Mouse (Mus musculus): Measurements from ENCODE around the gene Stpg4. TPM values are rescaled to one million over a fixed set of nuclear protein-coding genes. Genes with fewer than 3 reads are reported as not detected.
A peak's percentile ranks its signal among the peaks of the same experiment; 100 is the strongest.

The Stpg4 gene
- total and polyA plus RNA-seq, 3 experiments: not detected

DNA sequence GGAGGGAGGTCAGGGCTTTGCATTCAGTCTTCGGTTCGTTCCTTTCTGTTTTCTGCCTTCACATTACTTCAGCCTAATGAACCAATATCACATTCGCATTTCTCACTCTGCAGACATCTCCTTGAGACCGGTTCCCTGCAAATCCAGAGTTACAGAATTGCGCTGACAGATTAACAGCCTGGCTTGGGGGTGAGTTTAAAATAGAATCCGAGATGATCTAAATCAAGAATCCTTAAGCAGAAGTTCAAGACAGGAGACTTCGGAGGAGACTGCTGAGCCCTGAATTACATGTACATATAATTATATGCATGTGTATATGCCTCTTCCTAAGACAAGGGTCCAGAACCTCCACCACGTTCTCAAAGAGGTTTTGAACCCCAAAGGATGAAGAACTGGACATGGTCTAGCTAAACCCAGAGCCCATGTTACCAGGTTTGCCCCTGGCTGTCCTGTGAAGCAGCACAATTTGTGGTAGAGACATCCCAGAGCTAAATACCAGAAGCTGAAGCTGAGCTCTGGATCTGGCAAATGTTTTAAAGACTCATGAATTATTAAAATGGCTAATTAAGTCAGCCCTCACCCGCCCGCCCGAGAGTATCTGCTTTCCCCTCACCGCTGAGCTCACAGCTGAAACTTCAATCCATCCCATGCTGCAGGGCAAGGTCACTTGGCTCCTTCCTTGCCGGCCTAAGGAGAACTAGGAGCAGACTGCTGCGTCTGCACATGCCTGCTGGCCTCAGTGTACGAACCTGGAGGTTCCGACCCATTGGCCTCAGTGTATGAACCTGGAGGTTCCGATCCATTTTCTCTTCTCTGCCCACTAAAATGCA lies 33.3 kb upstream of the Stpg4 start:
- Histone ChIP-seq H3K79me2 (ENCODE audit: control insufficient read depth, insufficient read depth, low read length, poor library complexity) (no peaks in the 10 kb centered on the region), H3K9ac (ENCODE audit: control insufficient read depth, low read depth, low read length, poor library complexity, severe bottlenecking) (no peak overlapping the region), H3K27ac (ENCODE audit: control insufficient read depth, low read depth, low read length) (no peak overlapping the region), H3K36me3 (ENCODE audit: control insufficient read depth in 1 of 2, insufficient read depth in 2 of 2, low read length in 2 of 2) (no peaks in the 10 kb centered on the region), H3K9me3 (replicated peaks; ENCODE audit: insufficient read depth, low read length) (no peaks in the 10 kb centered on the region), H3K27me3 (ENCODE audit: control insufficient read depth in 1 of 2, insufficient read depth in 2 of 2, low read length in 2 of 2) (peaks cover 2 to 11% of the 10 kb centered on the region in 2 experiments), H3K4me1 (ENCODE audit: control insufficient read depth in 1 of 2, insufficient read depth in 2 of 2, low read length in 2 of 2) (peaks cover 0 to 9% of the 10 kb centered on the region in 2 experiments; a peak in 2 of 4 replicates), H3K4me3 (ENCODE audit: control insufficient read depth in 1 of 2, insufficient read depth in 1 of 2, low read depth in 2 of 2, low read length in 2 of 2) (no peak overlapping the region)
- no peak for DNase-seq (ENCODE audit: low read depth, low spot score)
- TF ChIP-seq USF1 (IDR thresholded peaks at IDR 0.05; ENCODE audit: low read depth, low read length) (no peak), KAT2A (conservative IDR thresholded peaks at IDR 0.05; ENCODE audit: low read depth, low read length) (no peak), HCFC1 (IDR thresholded peaks at IDR 0.05; ENCODE audit: low read depth, low read length) (no peak), MXI1 (IDR thresholded peaks at IDR 0.05; ENCODE audit: low read depth, low read length) (no peak), RAD21 (IDR thresholded peaks at IDR 0.05; ENCODE audit: low read depth, low read length) (no peak), MEF2A (IDR thresholded peaks at IDR 0.05; ENCODE audit: extremely low read depth, insufficient replicate concordance, low read depth, low read length, poor library complexity, severe bottlenecking) (no peak), MAZ (IDR thresholded peaks at IDR 0.05; ENCODE audit: low read depth, low read length) (no peak), TAL1 (IDR thresholded peaks at IDR 0.05; ENCODE audit: low read length) (no peak), ZMIZ1 (IDR thresholded peaks at IDR 0.05; ENCODE audit: low read depth, low read length) (no peak), ETS1 (IDR thresholded peaks at IDR 0.05; ENCODE audit: low read depth, low read length) (no peak), NELFE (IDR thresholded peaks at IDR 0.05; ENCODE audit: low read depth, low read length) (no peak), MAX (IDR thresholded peaks at IDR 0.05; ENCODE audit: low read length) (no peak), POLR2AphosphoS2 (IDR thresholded peaks at IDR 0.05; ENCODE audit: low read length) (no peak), ZC3H11A (IDR thresholded peaks at IDR 0.05; ENCODE audit: low read depth, low read length) (no peak), BHLHE40 (IDR thresholded peaks at IDR 0.05; ENCODE audit: borderline replicate concordance, low read depth, low read length) (no peak)

DNA sequence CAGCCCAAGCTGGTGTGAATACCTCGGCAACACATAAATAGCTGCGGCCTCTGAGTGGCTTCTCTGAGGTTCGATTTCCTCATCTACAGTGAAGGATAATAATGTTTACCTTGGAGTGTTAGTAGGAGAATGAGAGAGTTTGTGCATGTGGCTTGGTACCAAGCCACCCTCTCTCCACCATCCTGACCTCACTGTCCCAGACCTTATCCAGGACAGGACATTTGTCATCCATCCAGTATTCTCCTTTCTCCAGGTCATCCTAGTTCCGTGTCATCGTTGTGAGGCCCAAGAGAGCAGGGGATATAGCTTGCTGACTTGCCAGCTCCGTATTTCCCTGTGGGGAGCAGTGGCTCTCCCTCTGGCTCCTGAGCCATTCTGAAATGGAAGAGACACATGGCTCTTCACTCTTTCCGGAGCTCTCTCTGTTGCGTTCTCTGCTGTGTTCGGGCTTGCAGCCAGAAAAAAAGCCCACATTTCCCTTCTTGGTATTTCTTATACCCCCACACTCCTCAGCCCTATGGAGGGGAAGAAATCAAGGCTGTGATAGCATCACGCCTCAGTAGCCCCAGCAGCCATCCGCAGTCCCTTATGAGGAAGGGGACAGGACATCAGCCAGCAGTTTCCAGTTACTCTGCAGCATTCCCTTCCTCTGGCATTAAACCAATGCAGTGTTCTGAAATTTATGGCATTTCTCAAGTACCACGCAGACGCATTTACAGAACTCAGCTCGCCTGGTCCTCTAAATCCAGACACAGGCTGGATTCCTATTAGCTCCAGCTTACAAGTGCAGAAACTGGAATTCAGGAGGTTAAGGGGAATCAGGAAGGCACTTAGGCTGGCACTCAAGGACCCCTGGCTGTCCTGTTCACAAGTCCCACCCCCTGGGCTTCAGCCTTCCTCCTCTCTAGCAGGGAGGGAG lies 32.5 kb upstream of the Stpg4 start:
- Histone ChIP-seq H3K4me1 (ENCODE audit: control insufficient read depth in 1 of 2, insufficient read depth in 2 of 2, low read length in 2 of 2) (peaks cover 0 to 9% of the 10 kb centered on the region in 2 experiments; a peak in 2 of 4 replicates), H3K9me3 (replicated peaks; ENCODE audit: insufficient read depth, low read length) (no peaks in the 10 kb centered on the region), H3K79me2 (ENCODE audit: control insufficient read depth, insufficient read depth, low read length, poor library complexity) (no peaks in the 10 kb centered on the region), H3K4me3 (ENCODE audit: control insufficient read depth in 1 of 2, insufficient read depth in 1 of 2, low read depth in 2 of 2, low read length in 2 of 2) (peak overlapping the region in 1 of 2 experiments; percentile 27; a peak in 3 of 4 replicates), H3K27ac (ENCODE audit: control insufficient read depth, low read depth, low read length) (no peak overlapping the region), H3K27me3 (ENCODE audit: control insufficient read depth in 1 of 2, insufficient read depth in 2 of 2, low read length in 2 of 2) (peaks cover 2 to 14% of the 10 kb centered on the region in 2 experiments), H3K9ac (ENCODE audit: control insufficient read depth, low read depth, low read length, poor library complexity, severe bottlenecking) (no peak overlapping the region), H3K36me3 (ENCODE audit: control insufficient read depth in 1 of 2, insufficient read depth in 2 of 2, low read length in 2 of 2) (no peaks in the 10 kb centered on the region)
- DNase-seq (ENCODE audit: low read depth, low spot score): no peak
- TF ChIP-seq ELF1 (IDR thresholded peaks at IDR 0.05; ENCODE audit: low read depth, low read length): no peak
- TF ChIP-seq MEF2A (IDR thresholded peaks at IDR 0.05; ENCODE audit: extremely low read depth, insufficient replicate concordance, low read depth, low read length, poor library complexity, severe bottlenecking): no peak
- TF ChIP-seq MXI1 (IDR thresholded peaks at IDR 0.05; ENCODE audit: low read depth, low read length): no peak
- no peak for TF ChIP-seq POLR2AphosphoS2 (IDR thresholded peaks at IDR 0.05; ENCODE audit: low read length)
- no peak for TF ChIP-seq MAZ (IDR thresholded peaks at IDR 0.05; ENCODE audit: low read depth, low read length)
- no peak for TF ChIP-seq POLR2A (IDR thresholded peaks at IDR 0.05; ENCODE audit: control insufficient read depth in 1 of 2, insufficient read depth in 1 of 2, low read depth in 1 of 2, low read length in 2 of 2, poor library complexity in 1 of 2)
- TF ChIP-seq ETS1 (IDR thresholded peaks at IDR 0.05; ENCODE audit: low read depth, low read length): no peak
- no peak for TF ChIP-seq CHD2 (IDR thresholded peaks at IDR 0.05; ENCODE audit: low read length)
- TF ChIP-seq MYB (IDR thresholded peaks at IDR 0.05; ENCODE audit: low read depth, low read length): no peak
- no peak for TF ChIP-seq SMC3 (IDR thresholded peaks at IDR 0.05; ENCODE audit: low read depth, low read length)
- no peak for TF ChIP-seq CTCF (IDR thresholded peaks at IDR 0.05 in 2 of 3, conservative IDR thresholded peaks at IDR 0.05 in 1 of 3; ENCODE audit: control insufficient read depth in 1 of 3, insufficient read depth in 1 of 3, low read depth in 2 of 3, low read length in 3 of 3, poor library complexity in 1 of 3, severe bottlenecking in 1 of 3)
- no peak for TF ChIP-seq GATA1 (IDR thresholded peaks at IDR 0.05; ENCODE audit: low read depth, low read length)
- no peak for TF ChIP-seq USF1 (IDR thresholded peaks at IDR 0.05; ENCODE audit: low read depth, low read length)
- TF ChIP-seq NELFE (IDR thresholded peaks at IDR 0.05; ENCODE audit: low read depth, low read length): no peak
- no peak for TF ChIP-seq ZKSCAN1 (IDR thresholded peaks at IDR 0.05; ENCODE audit: low read depth, low read length)
- no peak for TF ChIP-seq KAT2A (conservative IDR thresholded peaks at IDR 0.05; ENCODE audit: low read depth, low read length)
- TF ChIP-seq EP300 (IDR thresholded peaks at IDR 0.05; ENCODE audit: low read depth in 1 of 2, low read length in 2 of 2): no peak
